Mouse (Mus musculus) E14TG2a.4 (cell line): Measurements from ENCODE around the gene Faiml.

ENCODE experiments used
- H3K27me3 ChIP-seq: 2 replicates; pipeline ENCODE4 v1.6.1; 2014; ENCODE audit warnings: low read length, control low read depth; ENCODE audit not compliant: insufficient read depth
- H3K36me3 ChIP-seq: 2 replicates; pipeline ENCODE4 v1.6.1; 2014; ENCODE audit warnings: low read length, control low read depth; ENCODE audit not compliant: insufficient read depth
- H3K4me1 ChIP-seq: replicated peaks from 2 replicates; pipeline ENCODE4 v1.6.1; 2014; ENCODE audit warnings: low read depth, low read length, control low read depth
- H3K4me3 ChIP-seq: replicated peaks from 2 replicates; pipeline ENCODE4 v1.5.1; 2014; ENCODE audit warnings: mild to moderate bottlenecking, low read length
- H3K9me3 ChIP-seq: 2 replicates; pipeline ENCODE4 v1.6.1; 2014; ENCODE audit warnings: low read length, control low read depth
- CTCF ChIP-seq: conservative IDR thresholded peaks from 2 replicates; pipeline ENCODE4 v1.5.1; 2014; ENCODE audit warnings: low read length
- NANOG ChIP-seq: IDR thresholded peaks from 2 replicates; pipeline ENCODE4 v1.6.1; 2014; ENCODE audit warnings: borderline replicate concordance, low read length, mixed read lengths
- POU5F1 ChIP-seq: IDR thresholded peaks from 2 replicates; pipeline ENCODE4 v1.6.1; 2014; ENCODE audit warnings: low read length, borderline replicate concordance

Faiml gene

DNA sequence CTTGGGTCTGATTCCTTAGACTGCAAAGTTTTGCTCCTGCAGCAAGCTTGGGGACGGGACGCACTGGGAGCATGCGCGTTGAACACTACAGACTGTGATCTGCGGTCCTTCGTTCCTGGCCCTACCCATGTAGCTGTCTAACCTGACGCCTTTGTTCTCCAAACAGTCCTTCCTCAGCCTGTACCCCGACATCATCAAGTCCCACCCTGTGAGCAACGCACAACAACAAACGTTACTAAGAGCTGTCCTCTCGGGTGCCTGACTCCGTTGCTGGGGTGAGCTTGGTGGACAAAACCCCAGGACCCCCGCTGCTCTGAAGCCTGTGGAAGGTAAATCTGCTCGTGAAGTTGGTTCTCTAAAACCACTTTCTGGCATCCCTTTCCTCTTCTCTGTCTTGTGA, at the start of gene Faiml:
TSS of gene Faiml (minus strand) at position 101 of the 400 bp plus-strand sequence.
- Histone ChIP-seq H3K4me3 (no peak within 1 kb of the TSS), H3K4me1 (peaks cover 11% of the 10 kb centered on the region), H3K27me3 (0 out of 2 replicates have a peak, but pooled peaks cover 3% of the 10 kb centered on the region), H3K36me3 (no peaks in the 10 kb centered on the region), H3K9me3 (peaks cover 4% of the 10 kb centered on the region)
- TF ChIP-seq CTCF (no peak), POU5F1 (no peak), NANOG (no peak)

DNA sequence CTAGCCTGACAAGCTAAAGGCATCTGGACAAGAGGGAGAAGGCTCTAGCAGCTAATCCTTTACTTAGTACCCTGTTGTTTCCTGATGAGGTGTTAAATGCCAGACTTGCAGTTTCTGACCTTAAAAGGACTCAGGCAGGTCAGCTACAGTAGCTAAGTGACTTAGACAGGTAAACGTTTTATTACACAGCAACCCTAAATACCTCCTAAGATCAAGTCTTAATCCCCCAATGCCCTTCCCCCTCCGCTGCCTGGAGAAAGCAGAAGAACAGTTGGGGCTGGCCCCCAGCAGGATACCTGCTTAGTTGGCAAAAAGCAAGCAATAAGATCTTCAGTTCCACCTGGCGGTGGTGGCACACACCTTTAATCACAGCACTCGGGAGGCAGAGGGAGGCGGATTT, 21.9 kb upstream of the Faiml start:
- Histone ChIP-seq H3K36me3 (peaks cover 88% of the 10 kb centered on the region), H3K27me3 (no peaks in the 10 kb centered on the region), H3K9me3 (peaks cover 13% of the 10 kb centered on the region; the same call in 1 of the 2 replicates), H3K4me3 (no peak overlapping the region), H3K4me1 (peaks cover 29% of the 10 kb centered on the region)
- TF ChIP-seq NANOG (peak; percentile 25; the same call in 1 of the 2 replicates), POU5F1 (no peak)

DNA sequence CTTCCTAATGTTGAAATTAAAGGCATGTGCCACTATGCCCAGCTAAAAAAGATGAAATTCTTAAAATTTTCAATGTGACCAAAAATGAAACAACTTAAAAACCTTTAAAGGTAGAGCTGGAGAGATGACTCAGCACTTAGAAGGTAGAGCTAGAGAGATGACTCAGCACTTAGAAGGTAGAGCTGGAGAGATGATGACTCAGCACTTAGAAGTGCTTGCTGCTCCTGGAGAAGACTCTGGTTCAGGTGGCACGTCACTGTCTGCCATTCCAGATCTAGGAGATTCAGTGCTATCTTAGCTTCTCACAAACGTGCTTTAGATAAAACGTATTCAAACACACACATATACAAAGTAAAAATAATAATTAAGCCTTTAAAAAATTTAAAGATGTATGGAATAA, 19.8 kb upstream of the Faiml start:
- TF ChIP-seq POU5F1 (no peak), NANOG (no peak), CTCF (no peak)
- Histone ChIP-seq H3K27me3 (no peaks in the 10 kb centered on the region), H3K4me3 (no peak overlapping the region; the same call in 1 of the 2 replicates), H3K9me3 (peaks cover 13% of the 10 kb centered on the region; the same call in 1 of the 2 replicates), H3K4me1 (peaks cover 48% of the 10 kb centered on the region), H3K36me3 (peaks cover 70% of the 10 kb centered on the region)

GRCm38 (mm10) chr9:99256206-99256605, 19.2 kb upstream of the Faiml start:
- Histone ChIP-seq H3K9me3 (peaks cover 13% of the 10 kb centered on the region; the same call in 1 of the 2 replicates), H3K36me3 (peaks cover 65% of the 10 kb centered on the region), H3K27me3 (no peaks in the 10 kb centered on the region), H3K4me3 (peak overlapping the region; percentile 35; the same call in 1 of the 2 replicates), H3K4me1 (peaks cover 54% of the 10 kb centered on the region)
- TF ChIP-seq NANOG (no peak), POU5F1 (no peak), CTCF (no peak)

DNA sequence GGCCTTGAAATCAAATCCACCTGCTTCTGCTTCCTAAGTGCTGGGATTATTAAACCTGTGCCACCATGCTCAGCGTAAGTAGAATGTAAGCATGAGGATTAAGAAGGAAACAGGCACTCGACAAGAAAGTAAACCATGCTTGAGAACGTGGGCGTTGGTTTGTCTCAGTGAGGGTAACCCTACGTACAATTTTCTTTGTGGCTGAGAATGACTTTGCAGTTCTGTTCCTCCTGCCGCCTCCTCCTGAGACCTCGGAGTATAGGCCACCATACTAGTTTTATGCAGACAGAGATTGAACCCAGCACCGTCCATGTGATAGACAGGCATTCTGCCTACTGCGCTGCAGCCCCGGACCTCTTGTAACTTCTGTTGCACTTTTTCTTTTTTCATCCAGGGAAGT, 16.8 kb upstream of the Faiml start:
- H3K36me3 ChIP-seq, result peaks cover 56% of the 10 kb centered on the region
- no peak for TF ChIP-seq POU5F1
- TF ChIP-seq NANOG, result no peak
- TF ChIP-seq CTCF, result no peak
- H3K4me1 ChIP-seq, result peaks cover 78% of the 10 kb centered on the region
- peak overlapping the region; percentile 39 for H3K4me3 ChIP-seq
- H3K27me3 ChIP-seq, result no peaks in the 10 kb centered on the region
- peaks cover 13% of the 10 kb centered on the region; the same call in 1 of the 2 replicates for H3K9me3 ChIP-seq

DNA sequence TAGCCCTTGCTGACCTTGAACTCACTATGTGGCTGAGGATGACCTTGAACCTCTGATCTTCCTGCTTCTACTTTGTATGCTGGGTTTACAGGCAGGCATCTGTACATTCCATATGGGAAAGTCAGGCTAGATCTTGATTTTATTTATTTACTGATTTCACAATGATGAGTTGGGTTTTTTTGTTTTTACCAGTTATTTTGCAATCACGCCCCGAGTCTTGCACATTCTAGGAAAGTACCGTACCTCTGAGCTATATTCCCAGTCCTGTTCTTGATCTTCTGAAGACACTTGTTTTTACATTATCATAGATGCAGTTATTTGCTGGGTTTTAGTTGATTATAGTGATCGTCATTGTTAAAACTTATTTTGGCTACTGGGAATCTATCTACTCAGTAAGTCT, 11.9 kb upstream of the Faiml start:
- H3K36me3 ChIP-seq, result peaks cover 51% of the 10 kb centered on the region
- TF ChIP-seq NANOG (no peak), CTCF (no peak), POU5F1 (no peak)
- no peak overlapping the region for H3K4me3 ChIP-seq
- H3K9me3 ChIP-seq, result no peaks in the 10 kb centered on the region
- H3K27me3 ChIP-seq, result no peaks in the 10 kb centered on the region
- peaks cover 89% of the 10 kb centered on the region for H3K4me1 ChIP-seq

DNA sequence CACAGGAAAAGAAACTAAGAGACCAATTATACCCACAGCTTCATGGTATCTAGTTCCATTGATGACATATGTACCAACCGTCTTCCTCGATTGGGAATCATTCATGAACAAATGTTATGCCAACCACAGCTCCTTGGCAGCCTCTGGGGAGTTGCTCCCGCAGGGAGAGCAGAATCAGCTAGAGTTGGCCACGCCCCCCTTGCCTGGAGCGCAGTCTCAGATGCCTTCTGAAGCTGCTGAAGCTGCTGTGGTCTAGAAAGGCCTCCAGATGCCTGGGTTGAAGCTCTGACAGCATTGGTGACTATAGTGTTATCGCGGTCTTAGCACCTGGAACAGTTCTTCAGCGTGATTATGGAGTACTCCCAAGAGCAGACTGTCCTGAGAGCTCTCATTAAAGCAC, 11.3 kb upstream of the Faiml start:
- peaks cover 49% of the 10 kb centered on the region for H3K36me3 ChIP-seq
- H3K4me3 ChIP-seq, result no peak overlapping the region
- no peaks in the 10 kb centered on the region for H3K27me3 ChIP-seq
- no peaks in the 10 kb centered on the region for H3K9me3 ChIP-seq
- no peak for TF ChIP-seq CTCF
- no peak for TF ChIP-seq POU5F1
- no peak for TF ChIP-seq NANOG
- H3K4me1 ChIP-seq, result peaks cover 84% of the 10 kb centered on the region

DNA sequence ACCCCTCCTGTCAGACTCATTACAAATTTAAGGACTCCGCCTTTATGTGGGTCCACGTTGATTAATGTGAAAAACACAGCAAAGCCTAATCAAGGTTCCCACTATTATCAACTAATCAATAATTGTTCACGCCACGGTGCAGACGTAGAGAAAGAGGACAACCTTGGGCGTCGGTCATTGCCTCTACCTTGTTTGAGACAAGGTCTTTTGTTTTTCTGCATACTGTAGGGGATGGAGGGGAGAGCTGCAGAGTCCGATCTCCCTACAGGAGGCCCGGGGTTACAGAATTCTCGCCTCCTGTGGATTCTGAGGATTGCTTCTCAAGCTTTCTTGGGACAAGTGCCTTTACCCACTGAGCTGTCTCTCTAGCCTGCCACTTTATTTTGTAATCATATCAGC, 6.9 kb upstream of the Faiml start:
- Histone ChIP-seq H3K4me1 (peaks cover 52% of the 10 kb centered on the region), H3K4me3 (peak overlapping the region; percentile 94), H3K36me3 (peaks cover 35% of the 10 kb centered on the region), H3K27me3 (no peaks in the 10 kb centered on the region), H3K9me3 (peaks cover 4% of the 10 kb centered on the region)
- TF ChIP-seq POU5F1, result no peak
- TF ChIP-seq CTCF, result no peak
- no peak for TF ChIP-seq NANOG

GRCm38 (mm10) chr9:99243190-99243894, 6.3 kb upstream of the Faiml start, which contains the start of gene Cep70:
Gene Cep70 (plus strand): TSS chr9:99243367.
- peak within 1 kb of the TSS; percentile 94 for H3K4me3 ChIP-seq
- H3K27me3 ChIP-seq, result no peaks in the 10 kb centered on the region
- H3K9me3 ChIP-seq, result peaks cover 4% of the 10 kb centered on the region
- peaks cover 33% of the 10 kb centered on the region for H3K36me3 ChIP-seq
- TF ChIP-seq CTCF, result no peak
- peak; percentile 70; the same call in 1 of the 2 replicates for TF ChIP-seq NANOG
- TF ChIP-seq POU5F1, result no peak
- peaks cover 47% of the 10 kb centered on the region for H3K4me1 ChIP-seq
